Mouse (Mus musculus) heart, postnatal 0 days (tissue): ENCODE data around the gene Lingo3. TPM values are rescaled to one million over a fixed set of nuclear protein-coding genes. Genes with fewer than 3 reads are reported as not detected.
A peak's percentile ranks its signal among the peaks of the same experiment; 100 is the strongest.

Experiments
- ATAC-seq: fragments of 200-750 bp; cut with Nextera tagmentation; 2 replicates; pipeline ENCODE4 v1.8.0; 2017; ENCODE audit warnings: low read depth, moderate number of reproducible peaks, moderate library complexity; ENCODE audit not compliant: insufficient read depth
- DNase-seq: peaks from one replicate; pipeline ENCODE4 v3.0.0-alpha.2; 2016; ENCODE audit warnings: low spot score
- H3K27ac ChIP-seq: fragments of 300-500 bp; sonication (generic); 2 replicates; pipeline ENCODE4 v1.5.1; 2014; ENCODE audit warnings: low read depth, mild to moderate bottlenecking
- H3K27me3 ChIP-seq: fragments of 300-500 bp; sonication (generic); 2 replicates; pipeline ENCODE4 v1.6.1; 2014; ENCODE audit warnings: low read length, mixed read lengths; ENCODE audit not compliant: control insufficient read depth, insufficient read depth
- H3K36me3 ChIP-seq: fragments of 300-500 bp; sonication (generic); replicated peaks from 2 replicates; pipeline ENCODE4 v1.6.1; 2014; ENCODE audit warnings: low read length, mixed read lengths; ENCODE audit not compliant: control insufficient read depth, insufficient read depth
- H3K4me1 ChIP-seq: fragments of 300-500 bp; sonication (generic); 2 replicates; pipeline ENCODE4 v1.6.1; 2014; ENCODE audit warnings: antibody characterized with exemption; ENCODE audit not compliant: control insufficient read depth, insufficient read depth
- H3K4me2 ChIP-seq: fragments of 300-500 bp; sonication (generic); 2 replicates; pipeline ENCODE4 v1.6.1; 2014; ENCODE audit warnings: low read depth, mild to moderate bottlenecking, low read length, moderate library complexity
- H3K4me3 ChIP-seq: fragments of 300-500 bp; sonication (generic); 2 replicates; pipeline ENCODE4 v1.5.1; 2014; ENCODE audit warnings: low read depth, low read length
- H3K9ac ChIP-seq: fragments of 300-500 bp; sonication (generic); replicated peaks from 2 replicates; pipeline ENCODE4 v1.6.1; 2014; ENCODE audit warnings: low read depth, low read length, mixed read lengths
- H3K9me3 ChIP-seq: fragments of 300-500 bp; sonication (generic); replicated peaks from 2 replicates; pipeline ENCODE4 v1.6.1; 2016; ENCODE audit warnings: low read length; ENCODE audit not compliant: control insufficient read depth
- CTCF ChIP-seq: IDR thresholded peaks from 2 replicates; pipeline ENCODE4 v1.5.1; 2016; ENCODE audit warnings: antibody characterized with exemption, control low read depth, low read depth
- EP300 ChIP-seq: IDR thresholded peaks from 2 replicates; pipeline ENCODE4 v1.6.1; 2016; ENCODE audit warnings: antibody characterized with exemption, low read depth
- WGBS: fragments of 180-500 bp; shearing (Covaris S2); extraction: QIAGEN DNeasy Blood & Tissue Kit; methylation state at CpG from one replicate; pipeline ENCODE4 v1.1.7; 2014; 5-methylcytosine and 5-hydroxymethylcytosine counted together
- polyA plus RNA-seq: library from polyadenylated mRNA; unstranded; fragments of >200 nt; fragmentation: Nextera tagmentation; extraction: Ambion mirVana; gene quantifications from 2 replicates; pipeline ENCODE4 v1.2.1, GENCODE M21; 2015
- total RNA-seq: library from RNA; depleted of rRNA; stranded (reverse); fragments of >200 nt; gene quantifications from 2 replicates; pipeline ENCODE4 v1.2.3, GENCODE M21; 2014; ENCODE audit warnings: low replicate concordance

Gene Lingo3
- total and polyA plus RNA-seq, 2 experiments from 2014 or later: 0.92 to 1.5 TPM

- TF ChIP-seq CTCF (no peak), EP300 (no peak)
- no peaks in the 10 kb centered on the region for H3K9me3 ChIP-seq
- H3K27me3 ChIP-seq: peaks cover 30% of the 10 kb centered on the region
- H3K4me3 ChIP-seq: peak overlapping the region; percentile 44
- H3K4me1 ChIP-seq: peaks cover 9% of the 10 kb centered on the region; the same call in 1 of the 2 replicates
- DNase-seq (no peak), ATAC-seq (no peak)
- H3K9ac ChIP-seq: peak overlapping the region; percentile 43
- 14% methylated on average over 32 of the region's 32 CpGs for WGBS
- peak overlapping the region; percentile 78 for H3K4me2 ChIP-seq
- no peak overlapping the region for H3K27ac ChIP-seq
- H3K36me3 ChIP-seq: no peaks in the 10 kb centered on the region
Observed at GRCm38 (mm10) chr10:80843087-80843930, 530 bp downstream of the Lingo3 start.

- Histone ChIP-seq H3K4me3 (no peak overlapping the region), H3K9ac (no peak overlapping the region), H3K36me3 (no peaks in the 10 kb centered on the region), H3K27me3 (peaks cover 30% of the 10 kb centered on the region), H3K4me1 (peaks cover 19% of the 10 kb centered on the region; the same call in 1 of the 2 replicates), H3K9me3 (no peaks in the 10 kb centered on the region), H3K4me2 (no peak overlapping the region), H3K27ac (no peak overlapping the region)
- ATAC-seq (no peak), DNase-seq (no peak)
- 80% methylated on average over 15 of the region's 15 CpGs for WGBS
- TF ChIP-seq CTCF: no peak
- no peak for TF ChIP-seq EP300
Observed at GRCm38 (mm10) chr10:80842334-80842733, 1.5 kb downstream of the Lingo3 start.

GRCm38 (mm10) chr10:80841685-80842084 lies 2.2 kb downstream of the Lingo3 start:
- Histone ChIP-seq H3K9me3 (no peaks in the 10 kb centered on the region), H3K27me3 (peaks cover 30% of the 10 kb centered on the region)
- no peak for DNase-seq

GRCm38 (mm10) chr10:80839848-80840247 lies 4.0 kb downstream of the Lingo3 start:
- Histone ChIP-seq H3K36me3 (no peaks in the 10 kb centered on the region), H3K9me3 (no peaks in the 10 kb centered on the region), H3K4me3 (no peak overlapping the region), H3K4me2 (no peak overlapping the region), H3K4me1 (peaks cover 26% of the 10 kb centered on the region; the same call in 1 of the 2 replicates), H3K27me3 (peaks cover 37% of the 10 kb centered on the region), H3K9ac (no peak overlapping the region), H3K27ac (no peak overlapping the region)
- 63% methylated on average over 6 of the region's 6 CpGs for WGBS
- ATAC-seq (no peak), DNase-seq (no peak)
- TF ChIP-seq EP300 (no peak), CTCF (no peak)

More at GRCm38 (mm10) chr10:80841685-80842084, 2.2 kb downstream of the Lingo3 start:
- 79% methylated on average over 2 of the region's 2 CpGs for WGBS
- Histone ChIP-seq H3K4me2 (no peak overlapping the region), H3K9ac (no peak overlapping the region), H3K27ac (no peak overlapping the region), H3K4me1 (peaks cover 26% of the 10 kb centered on the region; the same call in 1 of the 2 replicates), H3K36me3 (no peaks in the 10 kb centered on the region), H3K4me3 (no peak overlapping the region)
- no peak for ATAC-seq
- TF ChIP-seq EP300 (no peak), CTCF (no peak)

GRCm38 (mm10) chr10:80838346-80838912 lies 5.4 kb downstream of the Lingo3 start:
- H3K36me3 ChIP-seq: no peaks in the 10 kb centered on the region
- H3K9me3 ChIP-seq: no peaks in the 10 kb centered on the region
- no peak overlapping the region for H3K9ac ChIP-seq
- H3K4me2 ChIP-seq: no peak overlapping the region
- WGBS: 58% methylated on average over 2 of the region's 2 CpGs
- no peak for TF ChIP-seq CTCF
- no peak for TF ChIP-seq EP300
- ATAC-seq: peak; percentile 1; the same call in 1 of the 2 replicates
- H3K27me3 ChIP-seq: peaks cover 38% of the 10 kb centered on the region
- no peak for DNase-seq
- H3K4me1 ChIP-seq: peaks cover 17% of the 10 kb centered on the region; the same call in 1 of the 2 replicates
- peak overlapping the region; percentile 56 for H3K27ac ChIP-seq
- no peak overlapping the region for H3K4me3 ChIP-seq
